Comparison of ENCODE assay signal across 8 mouse cellular contexts in genomic region chr11:23979332-23979731, GRCm38 (mm10).
DNase-seq lines count a peak whose midpoint lies in the region; ATAC-seq lines count a peak whose summit lies in the region.

No protein-coding gene starts in this region.

- no peak overlapping the region for H3K27ac ChIP-seq in intestine, embryonic 15.5 days
- no peak overlapping the region for H3K27ac ChIP-seq in midbrain, embryonic 13.5 days

- peak; percentile 55 to 73 for DNase-seq in heart, adult 18-20 months
- no peak for DNase-seq in heart, adult 11 months
- DNase-seq in cerebellum, postnatal 36 days, result peak; percentile 71 to 73
- DNase-seq in gastrocnemius, postnatal 14 days, result peak; percentile 57
- DNase-seq in left cerebral cortex, adult 9 months (ENCODE audit: low spot score in 2 of 2), result peak; percentile 50 to 85
- peak; percentile 45 to 72 for DNase-seq in spleen, adult 18-20 months

- peak; percentile 68 for ATAC-seq in intestine, embryonic 15.5 days
- ATAC-seq in midbrain, embryonic 13.5 days, result peak; percentile 82

- no peaks in the 10 kb centered on the region for H3K27me3 ChIP-seq in intestine, embryonic 15.5 days (replicated peaks)
- peaks cover 59% of the 10 kb centered on the region for H3K27me3 ChIP-seq in midbrain, embryonic 13.5 days

- intact Hi-C loops in gastrocnemius, postnatal 14 days (cut with DNase I; ENCODE audit: low total_unique reads), result no loop called here

- no peaks in the 10 kb centered on the region for H3K9me3 ChIP-seq in intestine, embryonic 15.5 days
- no peaks in the 10 kb centered on the region for H3K9me3 ChIP-seq in midbrain, embryonic 13.5 days

- no peak overlapping the region for H3K9ac ChIP-seq in intestine, embryonic 15.5 days
- no peak overlapping the region for H3K9ac ChIP-seq in midbrain, embryonic 13.5 days (replicated peaks)

- WGBS in intestine, embryonic 15.5 days, result 10% methylated on average over 5 of the region's 5 CpGs
- 11% methylated on average over 5 of the region's 5 CpGs for WGBS in midbrain, embryonic 13.5 days

- no peaks in the 10 kb centered on the region for H3K36me3 ChIP-seq in intestine, embryonic 15.5 days
- H3K36me3 ChIP-seq in midbrain, embryonic 13.5 days, result no peaks in the 10 kb centered on the region

- no peak overlapping the region for H3K4me3 ChIP-seq in intestine, embryonic 15.5 days (replicated peaks)
- no peak overlapping the region for H3K4me3 ChIP-seq in midbrain, embryonic 13.5 days (replicated peaks)

- H3K4me2 ChIP-seq in intestine, embryonic 15.5 days (replicated peaks), result no peak overlapping the region
- H3K4me2 ChIP-seq in midbrain, embryonic 13.5 days (replicated peaks), result no peak overlapping the region

- no peaks in the 10 kb centered on the region for H3K4me1 ChIP-seq in intestine, embryonic 15.5 days (replicated peaks)
- no peaks in the 10 kb centered on the region for H3K4me1 ChIP-seq in midbrain, embryonic 13.5 days (replicated peaks)
